Mouse (Mus musculus) kidney, embryonic 15.5 days (tissue): ENCODE measurements around the gene Phlpp2. TPM values are rescaled to one million over a fixed set of nuclear protein-coding genes. Genes with fewer than 3 reads are reported as not detected.

Experiments
- ATAC-seq: fragments of 200-750 bp; cut with Nextera tagmentation; replicated peaks from 2 replicates; pipeline ENCODE4 v1.8.0; 2017; ENCODE audit warnings: moderate TSS enrichment; ENCODE audit not compliant: low FRiP score
- H3K27ac ChIP-seq: fragments of 300-500 bp; sonication (generic); 2 replicates; pipeline ENCODE4 v1.5.1; 2015; ENCODE audit warnings: mild to moderate bottlenecking, inconsistent platforms
- H3K27me3 ChIP-seq: fragments of 300-500 bp; sonication (generic); 2 replicates; pipeline ENCODE4 v1.6.1; 2015; ENCODE audit warnings: inconsistent platforms
- H3K36me3 ChIP-seq: fragments of 300-500 bp; sonication (generic); 2 replicates; pipeline ENCODE4 v1.6.1; 2015; ENCODE audit warnings: inconsistent platforms
- H3K4me1 ChIP-seq: fragments of 300-500 bp; sonication (generic); 2 replicates; pipeline ENCODE4 v1.6.1; 2015; ENCODE audit warnings: inconsistent platforms
- H3K4me2 ChIP-seq: fragments of 300-500 bp; sonication (generic); 2 replicates; pipeline ENCODE4 v1.6.1; 2015; ENCODE audit warnings: moderate library complexity, mild to moderate bottlenecking, inconsistent platforms
- H3K4me3 ChIP-seq: fragments of 300-500 bp; sonication (generic); replicated peaks from 2 replicates; pipeline ENCODE4 v1.5.1; 2015; ENCODE audit warnings: mild to moderate bottlenecking, inconsistent platforms
- H3K9ac ChIP-seq: fragments of 300-500 bp; sonication (generic); 2 replicates; pipeline ENCODE4 v1.6.1; 2015; ENCODE audit warnings: mild to moderate bottlenecking, inconsistent platforms
- H3K9me3 ChIP-seq: fragments of 300-500 bp; sonication (generic); replicated peaks from 2 replicates; pipeline ENCODE4 v1.6.1; 2016; ENCODE audit warnings: inconsistent platforms
- WGBS: fragments of 180-500 bp; shearing (Covaris S2); methylation state at CpG from one replicate; pipeline ENCODE4 v1.1.7; 2015; ENCODE audit warnings: mixed read lengths; 5-methylcytosine and 5-hydroxymethylcytosine counted together
- polyA plus RNA-seq: library from polyadenylated mRNA; unstranded; fragments of >200 nt; fragmentation: Nextera tagmentation; extraction: Ambion mirVana; gene quantifications from 2 replicates; pipeline ENCODE4 v1.2.1, GENCODE M21; 2015

The Phlpp2 gene
- polyA plus RNA-seq, 1 experiment from 2014 or later, result 3.5 TPM

GRCm38 (mm10) chr8:109952171-109952570 lies 83.8 kb downstream of the Phlpp2 start:
- Histone ChIP-seq H3K4me3 (no peak overlapping the region), H3K4me2 (no peak overlapping the region), H3K27ac (no peak overlapping the region), H3K27me3 (peaks cover 43% of the 10 kb centered on the region), H3K36me3 (no peaks in the 10 kb centered on the region), H3K4me1 (peaks cover 20% of the 10 kb centered on the region), H3K9me3 (no peaks in the 10 kb centered on the region), H3K9ac (no peak overlapping the region)
- 74% methylated on average over 7 of the region's 7 CpGs for WGBS
- no peak for ATAC-seq

GRCm38 (mm10) chr8:109954486-109954948 lies 86.2 kb downstream of the Phlpp2 start:
- ATAC-seq, result no peak
- no peak overlapping the region for H3K9ac ChIP-seq
- no peak overlapping the region for H3K4me3 ChIP-seq
- no peak overlapping the region for H3K4me2 ChIP-seq
- peaks cover 27% of the 10 kb centered on the region for H3K27me3 ChIP-seq
- WGBS, result 57% methylated on average over 13 of the region's 13 CpGs
- H3K36me3 ChIP-seq, result no peaks in the 10 kb centered on the region
- peaks cover 18% of the 10 kb centered on the region for H3K4me1 ChIP-seq
- no peak overlapping the region for H3K27ac ChIP-seq
- no peaks in the 10 kb centered on the region for H3K9me3 ChIP-seq

GRCm38 (mm10) chr8:109957167-109958028 lies 89.1 kb downstream of the Phlpp2 start:
- H3K36me3 ChIP-seq, result no peaks in the 10 kb centered on the region
- H3K4me2 ChIP-seq, result peak overlapping the region; percentile 39
- H3K9ac ChIP-seq, result no peak overlapping the region
- H3K27me3 ChIP-seq, result peaks cover 38% of the 10 kb centered on the region
- WGBS, result 7% methylated on average over 16 of the region's 16 CpGs
- 0 out of 2 replicates have a peak overlapping the region, but pooled peaks have one; percentile 3 for H3K4me3 ChIP-seq
- H3K9me3 ChIP-seq, result no peaks in the 10 kb centered on the region
- H3K27ac ChIP-seq, result peak overlapping the region; percentile 37; the same call in 1 of the 2 replicates
- ATAC-seq, result peak; percentile 61; the same call in 1 of the 2 replicates
- peaks cover 28% of the 10 kb centered on the region for H3K4me1 ChIP-seq

- WGBS, result 29% methylated on average over 12 of the region's 12 CpGs
- H3K27ac ChIP-seq, result 0 out of 2 replicates have a peak overlapping the region, but pooled peaks have one; percentile 41
- no peak overlapping the region for H3K9ac ChIP-seq
These were observed 89.8 kb downstream of the Phlpp2 start for GRCm38 (mm10) chr8:109958036-109958655.

GRCm38 (mm10) chr8:109959112-109959511 lies 90.8 kb downstream of the Phlpp2 start:
- Histone ChIP-seq H3K27ac (no peak overlapping the region), H3K9me3 (no peaks in the 10 kb centered on the region), H3K4me1 (peaks cover 30% of the 10 kb centered on the region), H3K36me3 (no peaks in the 10 kb centered on the region), H3K4me3 (no peak overlapping the region), H3K4me2 (no peak overlapping the region), H3K27me3 (peaks cover 41% of the 10 kb centered on the region), H3K9ac (no peak overlapping the region)
- no peak for ATAC-seq
- WGBS, result 86% methylated on average over 4 of the region's 4 CpGs

More at GRCm38 (mm10) chr8:109958036-109958655, 89.8 kb downstream of the Phlpp2 start:
- Histone ChIP-seq H3K4me3 (no peak overlapping the region), H3K4me2 (no peak overlapping the region), H3K4me1 (peaks cover 30% of the 10 kb centered on the region), H3K27me3 (peaks cover 41% of the 10 kb centered on the region), H3K36me3 (no peaks in the 10 kb centered on the region), H3K9me3 (no peaks in the 10 kb centered on the region)
- no peak for ATAC-seq

- 2% methylated on average over 64 of the region's 64 CpGs for WGBS
These were observed 93.5 kb downstream of the Phlpp2 start, which contains the start of gene Marveld3 for GRCm38 (mm10) chr8:109961693-109962367. TSS of gene Marveld3 (minus strand) at chr8:109962203.

GRCm38 (mm10) chr8:109962896-109963295 lies 94.6 kb downstream of the Phlpp2 start:
- Histone ChIP-seq H3K4me3 (no peak overlapping the region), H3K4me1 (peaks cover 15% of the 10 kb centered on the region), H3K27ac (no peak overlapping the region), H3K27me3 (peaks cover 40% of the 10 kb centered on the region), H3K9me3 (no peaks in the 10 kb centered on the region), H3K36me3 (no peaks in the 10 kb centered on the region), H3K4me2 (no peak overlapping the region), H3K9ac (no peak overlapping the region)
- WGBS, result 71% methylated on average over 9 of the region's 9 CpGs
- no peak for ATAC-seq

More at GRCm38 (mm10) chr8:109961693-109962367, 93.5 kb downstream of the Phlpp2 start, which contains the start of gene Marveld3:
- Histone ChIP-seq H3K4me1 (peaks cover 26% of the 10 kb centered on the region), H3K4me2 (peak within 1 kb of the TSS; percentile 81), H3K9me3 (no peaks in the 10 kb centered on the region), H3K27me3 (peaks cover 39% of the 10 kb centered on the region), H3K4me3 (peak within 1 kb of the TSS; percentile 52), H3K36me3 (no peaks in the 10 kb centered on the region), H3K9ac (0 out of 2 replicates have a peak within 1 kb of the TSS, but pooled peaks have one; percentile 31), H3K27ac (no peak within 1 kb of the TSS)
- peak; percentile 76 for ATAC-seq

GRCm38 (mm10) chr8:109963421-109963820 lies 95.1 kb downstream of the Phlpp2 start:
- Histone ChIP-seq H3K4me3 (no peak overlapping the region), H3K27me3 (peaks cover 45% of the 10 kb centered on the region), H3K27ac (no peak overlapping the region), H3K4me2 (no peak overlapping the region), H3K9ac (no peak overlapping the region), H3K9me3 (no peaks in the 10 kb centered on the region), H3K4me1 (peaks cover 11% of the 10 kb centered on the region), H3K36me3 (no peaks in the 10 kb centered on the region)
- WGBS, result 74% methylated on average over 13 of the region's 13 CpGs
- ATAC-seq, result no peak

- H3K27ac ChIP-seq, result no peak overlapping the region
- ATAC-seq, result no peak
- H3K36me3 ChIP-seq, result no peaks in the 10 kb centered on the region
- no peak overlapping the region for H3K4me2 ChIP-seq
- H3K9ac ChIP-seq, result no peak overlapping the region
- H3K4me3 ChIP-seq, result no peak overlapping the region
- no peaks in the 10 kb centered on the region for H3K9me3 ChIP-seq
- peaks cover 52% of the 10 kb centered on the region for H3K27me3 ChIP-seq
- WGBS, result 82% methylated on average over 4 of the region's 4 CpGs
- H3K4me1 ChIP-seq, result peaks cover 11% of the 10 kb centered on the region
These were observed 95.8 kb downstream of the Phlpp2 start for GRCm38 (mm10) chr8:109964106-109964505.

GRCm38 (mm10) chr8:109968837-109969236 lies 100.5 kb downstream of the Phlpp2 start:
- 62% methylated on average over 10 of the region's 10 CpGs for WGBS
- no peak overlapping the region for H3K4me2 ChIP-seq

GRCm38 (mm10) chr8:109970323-109970722 lies 102.0 kb downstream of the Phlpp2 start:
- no peak for ATAC-seq
- WGBS, result 9% methylated on average over 9 of the region's 9 CpGs

More at GRCm38 (mm10) chr8:109968837-109969236, 100.5 kb downstream of the Phlpp2 start:
- H3K36me3 ChIP-seq, result no peaks in the 10 kb centered on the region
- no peak overlapping the region for H3K27ac ChIP-seq
- no peak overlapping the region for H3K4me3 ChIP-seq
- no peaks in the 10 kb centered on the region for H3K4me1 ChIP-seq
- H3K9me3 ChIP-seq, result no peaks in the 10 kb centered on the region
- H3K9ac ChIP-seq, result no peak overlapping the region
- no peak for ATAC-seq
- peaks cover 33% of the 10 kb centered on the region for H3K27me3 ChIP-seq

More at GRCm38 (mm10) chr8:109970323-109970722, 102.0 kb downstream of the Phlpp2 start:
- H3K9me3 ChIP-seq, result no peaks in the 10 kb centered on the region
- H3K4me2 ChIP-seq, result no peak overlapping the region
- H3K27me3 ChIP-seq, result peaks cover 30% of the 10 kb centered on the region
- no peak overlapping the region for H3K27ac ChIP-seq
- no peaks in the 10 kb centered on the region for H3K36me3 ChIP-seq
- H3K9ac ChIP-seq, result no peak overlapping the region
- no peak overlapping the region for H3K4me3 ChIP-seq
- H3K4me1 ChIP-seq, result no peaks in the 10 kb centered on the region
